Mouse (Mus musculus): Measurements from ENCODE around the gene BC035044. TPM values are rescaled to one million over a fixed set of nuclear protein-coding genes. Genes with fewer than 3 reads are reported as not detected.
"Not testable (repeated sequence)": the region's sequence is repeated elsewhere in the genome, so short reads cannot be mapped to it uniquely, and the experiment has no call there.

BC035044 gene
- under 1 TPM in 1 of 2 experiments, not detected in 1; 0.38 TPM for total RNA-seq (2021)

GRCm38 (mm10) chr6:128890948-128891355 is at the start of gene BC035044:
Gene BC035044 (minus strand): TSS chr6:128891126.
- intact Hi-C loops (cut with DNase I): no loop called here
- no peak for DNase-seq

DNA sequence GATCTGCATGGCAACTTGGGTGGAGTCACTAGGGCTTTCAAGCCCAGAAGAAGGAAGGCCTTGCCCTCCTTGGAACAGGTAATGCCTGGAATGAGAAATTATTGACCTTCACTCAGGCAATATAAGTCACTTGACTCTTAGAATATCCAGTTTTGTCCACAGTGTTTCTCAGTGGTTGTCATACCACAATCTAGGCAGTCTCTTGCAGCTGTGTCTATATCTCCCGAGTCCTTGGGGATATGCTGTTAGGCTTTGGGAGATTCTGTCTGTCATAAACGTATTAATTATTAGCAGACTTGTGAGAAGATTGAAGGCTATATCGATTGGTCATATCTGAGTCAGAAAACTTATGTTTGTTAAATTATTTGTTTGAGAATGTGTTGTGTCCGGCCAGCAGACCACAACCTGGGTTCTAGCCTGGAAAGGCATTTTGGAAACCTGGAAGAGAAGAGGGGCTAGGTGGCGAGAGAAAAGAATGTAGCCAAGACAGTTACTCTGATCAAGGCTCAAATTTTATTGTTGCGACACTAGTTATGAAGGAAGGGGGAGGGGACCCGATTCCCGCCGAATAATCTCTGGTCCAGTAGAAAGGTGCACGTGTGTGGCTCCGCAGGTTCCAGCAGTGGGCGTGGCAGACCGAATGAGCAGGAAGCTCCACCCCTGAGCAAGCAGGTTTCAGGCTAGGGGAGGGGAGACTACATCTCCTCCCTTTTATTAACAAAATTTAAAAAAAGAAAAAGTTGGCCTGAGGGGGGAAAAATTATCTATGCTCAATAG is 45.2 kb upstream of the BC035044 start:
- DNase-seq; intact Hi-C loops (cut with DNase I): not testable (repeated sequence)

DNA sequence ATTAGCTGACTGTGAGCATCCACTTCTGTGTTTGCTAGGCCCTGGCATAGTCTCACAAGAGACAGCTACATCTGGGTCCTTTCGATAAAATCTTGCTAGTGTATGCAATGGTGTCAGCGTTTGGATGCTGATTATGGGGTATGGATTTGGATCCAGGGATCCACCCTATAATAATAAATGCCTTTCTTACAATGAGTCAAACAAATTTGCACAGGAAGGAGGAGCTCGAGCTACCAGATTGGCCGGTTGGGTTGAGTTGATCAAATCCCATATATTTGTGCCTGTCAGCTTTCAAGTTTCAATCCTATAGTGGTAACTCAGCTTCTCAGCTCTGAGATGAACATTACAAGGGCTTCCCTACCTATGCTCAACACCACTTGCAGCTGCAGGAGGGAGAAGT is 43.2 kb upstream of the BC035044 start, which contains the start of gene Clec2g:
TSS of gene Clec2g (plus strand) at position 301 of the 400 bp plus-strand sequence.
- intact Hi-C loops (cut with DNase I): not testable (repeated sequence)

GRCm38 (mm10) chr6:128933050-128933449 is 42.1 kb upstream of the BC035044 start:
- DNase-seq: no peak
- intact Hi-C loops (cut with DNase I): no loop called here

More for the DNA sequence above, 43.2 kb upstream of the BC035044 start, which contains the start of gene Clec2g:
- not testable (repeated sequence) for DNase-seq

- intact Hi-C loops (cut with DNase I): no loop called here
- DNase-seq: no peak
These were observed 26.4 kb upstream of the BC035044 start for GRCm38 (mm10) chr6:128917322-128917721.

DNA sequence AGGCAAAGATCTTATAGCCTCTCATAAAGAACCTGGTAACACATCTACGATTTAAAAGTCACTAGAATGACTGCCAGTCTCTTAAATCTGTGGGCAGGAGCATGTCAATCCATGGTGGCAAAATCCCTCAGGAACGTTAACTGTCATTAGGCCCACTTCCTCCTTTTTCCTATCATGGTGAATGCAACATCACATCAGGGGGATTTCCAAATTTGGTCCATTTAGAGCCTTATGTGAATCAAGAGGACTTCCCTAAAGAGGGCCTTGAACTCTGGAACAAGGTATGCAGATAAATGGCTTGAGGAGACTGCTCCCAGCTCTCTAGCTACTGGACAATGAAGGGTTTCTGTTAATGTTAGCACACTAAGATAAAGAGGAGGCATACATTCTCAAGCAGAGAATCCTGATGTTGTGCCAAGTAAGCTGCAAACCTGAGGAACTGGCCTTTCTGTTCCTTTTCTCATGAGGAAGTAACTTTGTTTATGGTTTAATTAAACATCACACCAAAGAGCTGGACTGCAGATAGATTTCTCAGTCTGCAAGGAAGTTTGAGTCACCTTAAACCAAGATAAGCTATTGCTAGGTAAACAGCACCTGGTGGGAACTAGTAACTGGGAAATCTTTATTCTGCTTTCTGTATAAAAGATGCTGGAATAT is 22.8 kb upstream of the BC035044 start:
- intact Hi-C loops (cut with DNase I): no loop called here
- DNase-seq: no peak

DNA sequence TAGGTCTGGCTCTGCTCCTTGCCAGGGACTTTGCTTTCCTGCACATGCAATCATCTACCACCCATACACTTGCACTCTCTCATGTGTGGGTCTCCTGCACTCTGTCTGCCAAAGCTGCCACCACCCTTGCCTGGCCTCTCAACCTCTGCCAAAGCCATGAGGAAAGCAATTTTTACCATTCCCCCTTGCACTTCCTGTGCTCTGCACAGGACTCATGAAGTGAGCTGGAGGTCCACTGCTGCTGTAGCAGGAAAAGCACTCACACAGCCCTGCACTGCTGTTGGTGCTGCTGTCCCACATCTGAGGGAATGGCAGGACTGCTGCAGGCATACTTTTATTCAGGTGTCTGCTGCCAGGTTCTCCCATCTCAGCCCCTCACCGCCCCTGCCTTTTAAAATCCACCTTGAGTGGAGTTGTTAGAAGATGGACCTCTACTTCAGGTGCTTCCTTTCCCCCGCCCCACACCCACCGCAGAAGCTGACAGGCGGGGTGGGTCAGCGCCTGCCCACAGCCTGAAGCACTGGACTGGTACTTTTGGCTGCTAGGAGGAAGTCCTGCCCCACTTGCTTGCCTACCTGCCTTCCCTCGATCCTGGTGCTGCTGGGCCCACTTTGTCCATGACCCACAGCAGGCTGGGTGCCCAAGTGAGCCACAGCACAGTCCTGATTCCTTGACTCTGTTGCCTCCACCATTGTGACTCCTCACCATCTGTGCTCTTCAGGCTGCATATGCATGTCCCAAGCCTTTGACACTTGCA is 10.0 kb upstream of the BC035044 start:
- intact Hi-C loops (cut with DNase I); DNase-seq: not testable (repeated sequence)

DNA sequence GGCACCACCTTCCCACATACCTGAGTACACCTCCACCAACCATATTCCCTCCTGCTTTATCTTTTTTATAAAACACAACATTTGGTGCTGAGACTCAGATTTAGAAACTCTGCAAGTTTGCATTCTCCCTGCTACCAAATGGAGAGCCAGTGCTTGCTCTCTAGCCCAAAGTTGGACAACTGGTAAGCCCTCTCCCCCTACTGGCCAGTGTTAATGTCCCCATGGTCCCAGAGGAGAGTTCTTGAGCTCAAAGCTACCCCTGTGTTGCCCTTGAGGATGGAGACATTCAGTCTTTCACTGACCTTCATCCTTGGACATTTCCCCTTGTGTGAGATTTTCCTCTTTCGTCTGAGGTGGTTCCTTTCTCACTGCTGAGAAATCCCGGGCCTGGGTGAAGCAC is 9.1 kb upstream of the BC035044 start:
- DNase-seq: no peak
- intact Hi-C loops (cut with DNase I): no loop called here

DNA sequence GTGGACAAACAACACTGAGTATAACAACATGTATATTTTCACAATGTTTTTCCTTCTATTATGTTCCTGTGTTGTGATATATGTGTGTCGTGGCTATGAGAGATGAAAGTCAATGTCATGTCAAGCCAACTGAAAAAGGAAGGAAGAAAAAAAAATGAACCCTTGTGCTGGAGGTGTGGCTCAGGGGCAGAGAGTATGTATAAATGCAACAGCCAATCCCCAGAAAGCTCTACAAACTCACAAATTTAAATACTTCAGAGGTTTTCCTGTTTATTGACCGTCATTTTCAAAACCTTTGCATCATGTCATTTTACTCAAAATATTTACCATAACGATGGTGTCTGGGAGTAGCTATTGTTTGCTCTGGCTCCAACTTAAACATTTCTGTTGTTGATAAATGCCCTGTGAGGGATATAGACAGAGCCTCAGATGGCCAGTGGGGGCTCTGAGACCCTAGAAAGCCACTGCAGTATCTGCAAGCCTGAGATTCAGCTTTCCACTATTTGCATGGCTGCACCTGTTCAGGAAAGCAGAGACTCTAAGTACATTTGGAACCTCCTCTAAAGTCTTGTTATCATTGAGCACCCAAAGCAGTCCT is 4.6 kb upstream of the BC035044 start:
- DNase-seq: no peak
- intact Hi-C loops (cut with DNase I): no loop called here

DNA sequence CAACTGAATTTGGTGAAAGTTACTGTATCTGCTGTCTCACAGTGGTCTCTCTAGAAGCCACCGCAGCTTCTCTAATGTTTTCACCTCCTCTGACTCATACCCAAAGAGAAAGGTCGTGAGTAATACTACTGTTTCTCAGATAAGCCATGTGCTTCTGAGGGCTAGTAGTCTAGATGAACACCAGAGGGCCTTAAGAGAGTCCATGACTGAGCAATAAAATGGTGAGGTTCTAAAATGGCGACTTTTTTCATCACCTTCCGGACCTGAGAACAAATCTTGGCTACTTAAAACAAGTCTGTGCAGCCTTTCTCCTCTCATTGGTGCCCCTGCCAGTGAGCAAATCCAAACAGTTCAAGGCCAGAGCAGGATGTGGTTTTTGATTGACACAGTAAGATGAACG is 2.1 kb downstream of the BC035044 start:
- no peak for DNase-seq

GRCm38 (mm10) chr6:128887091-128887790 is 3.7 kb downstream of the BC035044 start, which contains the start of gene Clec2i:
Gene Clec2i (plus strand): TSS chr6:128887588.
- DNase-seq; intact Hi-C loops (cut with DNase I): not testable (repeated sequence)

More for the DNA sequence above, 2.1 kb downstream of the BC035044 start:
- intact Hi-C loops (cut with DNase I): loop anchor here (1.0 kb wide), 1 partner anchor 82 kb away; no protein-coding TSS in a partner anchor

GRCm38 (mm10) chr6:128871910-128872610 is 18.9 kb downstream of the BC035044 start:
- no peak for DNase-seq
- intact Hi-C loops (cut with DNase I): loop anchor here (1.0 kb wide), 1 partner anchor 13 kb away; no protein-coding TSS in a partner anchor

GRCm38 (mm10) chr6:128868861-128869260 is 22.1 kb downstream of the BC035044 start:
- intact Hi-C loops (cut with DNase I): no loop called here
- DNase-seq: no peak

DNA sequence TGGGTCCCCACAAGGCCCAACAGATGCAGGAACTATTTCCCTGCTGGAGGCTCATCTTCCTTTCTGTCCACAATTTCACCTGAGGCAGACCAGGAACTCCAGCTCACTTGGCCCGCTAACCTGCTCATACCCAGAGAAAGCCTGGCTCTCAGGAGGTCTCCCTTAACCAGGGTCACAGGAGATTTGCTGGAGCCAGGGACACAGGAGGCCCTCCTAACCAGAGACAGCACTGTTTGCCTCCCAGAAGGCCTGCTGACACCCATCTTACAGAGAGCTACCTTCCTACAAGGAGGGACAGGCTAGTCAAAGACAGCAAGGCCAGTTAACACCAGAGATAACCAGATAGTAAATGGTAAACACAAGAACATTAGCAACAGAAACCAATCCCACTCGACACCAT is 33.0 kb downstream of the BC035044 start:
- DNase-seq: no peak
- intact Hi-C loops (cut with DNase I): loop anchor here (5.0 kb wide), 1 partner anchor 104 kb away; no protein-coding TSS in a partner anchor

DNA sequence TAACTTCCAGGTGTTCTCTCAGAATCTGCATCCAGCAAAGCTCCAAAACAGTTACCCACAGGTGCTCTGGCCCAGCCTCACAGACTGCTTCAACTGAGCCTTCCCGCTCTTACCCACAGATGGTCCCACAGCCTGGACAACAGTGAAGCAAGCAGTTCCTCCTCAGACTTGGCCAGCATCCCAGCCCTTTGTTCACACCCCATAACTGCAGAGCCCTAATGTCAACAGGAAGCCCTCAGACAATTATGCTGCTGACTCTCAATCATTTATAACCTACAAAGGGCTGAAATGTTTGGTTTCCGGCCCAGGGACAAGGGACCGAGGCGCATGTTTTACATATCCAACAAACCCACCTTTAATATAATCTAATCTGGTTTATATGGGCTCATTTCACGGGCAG is 34.7 kb downstream of the BC035044 start:
- intact Hi-C loops (cut with DNase I): loop anchor here (5.0 kb wide), 1 partner anchor 106 kb away; no protein-coding TSS in a partner anchor
- DNase-seq: peak; percentile 75 to 82

DNA sequence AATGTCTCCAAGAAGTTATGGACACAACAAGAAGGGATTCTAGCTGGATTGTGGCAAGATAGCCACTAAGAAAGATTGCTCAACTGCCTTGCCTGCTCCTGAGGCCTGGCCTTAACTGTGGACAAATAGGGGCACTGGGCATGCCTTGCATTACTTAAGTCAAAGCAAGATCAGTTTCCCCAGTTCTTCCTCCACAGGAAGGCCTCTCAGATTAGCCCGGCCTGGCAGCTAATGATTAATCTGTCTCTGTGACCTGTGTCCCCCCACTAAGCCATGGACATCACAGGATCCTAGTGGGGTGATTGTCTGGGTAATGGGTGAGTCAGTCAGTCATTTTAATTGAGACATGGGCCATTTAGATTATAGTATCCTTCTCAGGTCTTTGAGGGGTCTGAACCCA is 35.4 kb downstream of the BC035044 start:
- DNase-seq: no peak
- intact Hi-C loops (cut with DNase I): loop anchor here (2.0 to 5.0 kb wide), 3 partner anchors 15 to 595 kb away; partner anchors contain the start of gene Clec1a

GRCm38 (mm10) chr6:128854895-128855294 is 36.0 kb downstream of the BC035044 start:
- DNase-seq: no peak
- intact Hi-C loops (cut with DNase I): loop anchor here (1.0 to 5.0 kb wide), 5 partner anchors 14 to 596 kb away; partner anchors contain the start of gene Clec1a

DNA sequence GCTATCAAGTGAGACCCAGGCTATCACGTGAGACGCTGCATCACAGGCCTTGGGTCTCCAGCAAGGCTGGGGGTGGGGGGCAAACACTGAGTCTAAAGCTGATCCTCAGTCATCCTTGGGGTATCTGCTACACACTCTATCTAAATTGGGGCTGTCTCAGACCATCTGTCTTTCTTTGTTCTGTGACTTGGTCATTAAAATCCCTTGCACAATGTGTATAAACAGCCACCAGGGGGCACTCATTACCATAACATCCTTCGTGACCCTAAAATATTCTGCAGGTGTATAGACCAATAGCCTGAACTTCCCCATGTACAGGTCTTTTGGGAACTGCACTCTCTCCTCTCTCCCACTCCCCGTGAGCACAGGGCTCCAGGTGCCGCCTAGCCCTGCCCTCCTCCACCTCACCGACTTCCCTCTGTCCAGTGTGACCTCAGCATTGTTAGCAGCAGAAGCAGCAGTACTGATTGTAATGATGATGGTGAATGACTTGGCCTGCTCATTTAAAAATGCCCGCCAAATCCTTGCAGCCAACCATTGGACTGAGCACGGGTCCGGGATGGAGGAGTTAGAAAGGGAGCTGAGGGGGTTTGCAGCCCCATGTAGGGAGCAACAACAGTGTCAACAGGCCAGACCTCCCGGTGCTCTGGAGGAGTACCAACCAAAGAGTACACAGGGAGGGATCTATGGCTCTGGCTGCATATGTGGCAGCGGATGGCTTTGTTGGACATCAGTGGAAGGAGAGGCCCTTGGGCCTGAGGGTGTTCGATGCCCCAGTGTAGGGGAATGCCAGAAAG is 36.7 kb downstream of the BC035044 start:
- peak; percentile 79 to 80 for DNase-seq
- intact Hi-C loops (cut with DNase I): loop anchor here (1.0 to 2.0 kb wide), 4 partner anchors 13 to 597 kb away; partner anchors contain the start of gene Clec1a
